Mouse (Mus musculus): ENCODE measurements around the gene Amigo2.

Gene Amigo2

DNA sequence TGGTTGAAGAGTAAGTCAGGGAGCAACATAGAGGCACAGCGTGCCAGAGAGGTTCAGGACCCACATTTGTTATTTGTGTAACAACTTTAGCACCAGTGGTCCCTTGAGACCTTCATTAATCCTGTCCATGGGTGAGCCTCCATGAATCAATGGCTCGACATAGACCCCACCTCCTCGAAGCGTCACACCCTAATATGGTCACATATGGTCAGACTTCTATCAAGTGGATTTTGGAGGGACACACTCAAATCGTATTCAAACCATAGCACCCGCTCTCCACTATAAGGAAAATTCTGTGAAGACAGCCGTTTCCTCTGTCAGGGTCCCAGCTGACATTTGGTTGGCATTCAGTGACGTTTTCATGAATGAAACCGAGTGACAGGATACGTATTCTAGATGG, 2.2 kb upstream of the Amigo2 start:
- no peak for TF ChIP-seq NANOG (IDR thresholded peaks at IDR 0.05; ENCODE audit: borderline replicate concordance, low read length)
- TF ChIP-seq POU5F1 (IDR thresholded peaks at IDR 0.05; ENCODE audit: borderline replicate concordance, low read length) = no peak
- TF ChIP-seq CTCF (conservative IDR thresholded peaks at IDR 0.05; ENCODE audit: low read length) = no peak
- H3K36me3 ChIP-seq (ENCODE audit: insufficient read depth, low read length) = no peaks in the 10 kb centered on the region
- 0 out of 2 replicates have a peak, but pooled peaks cover 4% of the 10 kb centered on the region for H3K9me3 ChIP-seq (ENCODE audit: low read length)
- peaks cover 38% of the 10 kb centered on the region for H3K4me1 ChIP-seq (replicated peaks; ENCODE audit: low read depth, low read length)
- no peak overlapping the region for H3K4me3 ChIP-seq (replicated peaks; ENCODE audit: low read length)
- peaks cover 34% of the 10 kb centered on the region for H3K27me3 ChIP-seq (ENCODE audit: insufficient read depth, low read length)

DNA sequence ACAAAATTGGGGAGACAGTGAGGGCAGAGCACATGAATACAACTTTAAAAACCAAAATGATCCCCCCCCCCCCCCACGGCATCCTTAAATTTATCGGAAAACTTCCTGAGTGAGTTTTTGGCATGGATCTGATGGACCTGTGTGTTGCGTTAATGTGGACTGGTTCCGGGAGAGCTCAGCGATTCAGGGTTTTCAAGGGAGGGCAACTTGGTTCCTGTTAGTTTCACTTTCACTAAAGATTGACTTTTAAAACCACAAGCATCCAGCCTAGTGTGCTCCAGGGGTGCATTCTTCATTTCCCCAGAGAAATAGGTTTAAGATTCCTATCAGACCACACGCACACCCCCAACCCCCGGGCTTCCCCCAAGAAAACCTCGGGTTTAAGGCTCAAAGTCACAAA, 1.2 kb upstream of the Amigo2 start:
- peak overlapping the region; percentile 86; the same call in 1 of the 2 replicates for H3K4me3 ChIP-seq (replicated peaks; ENCODE audit: low read length)
- 0 out of 2 replicates have a peak, but pooled peaks cover 4% of the 10 kb centered on the region for H3K9me3 ChIP-seq (ENCODE audit: low read length)
- TF ChIP-seq CTCF (conservative IDR thresholded peaks at IDR 0.05; ENCODE audit: low read length) (no peak), NANOG (IDR thresholded peaks at IDR 0.05; ENCODE audit: borderline replicate concordance, low read length) (no peak), POU5F1 (IDR thresholded peaks at IDR 0.05; ENCODE audit: borderline replicate concordance, low read length) (no peak)
- H3K36me3 ChIP-seq (ENCODE audit: insufficient read depth, low read length) = no peaks in the 10 kb centered on the region
- peaks cover 37% of the 10 kb centered on the region for H3K27me3 ChIP-seq (ENCODE audit: insufficient read depth, low read length)
- H3K4me1 ChIP-seq (replicated peaks; ENCODE audit: low read depth, low read length) = peaks cover 30% of the 10 kb centered on the region

DNA sequence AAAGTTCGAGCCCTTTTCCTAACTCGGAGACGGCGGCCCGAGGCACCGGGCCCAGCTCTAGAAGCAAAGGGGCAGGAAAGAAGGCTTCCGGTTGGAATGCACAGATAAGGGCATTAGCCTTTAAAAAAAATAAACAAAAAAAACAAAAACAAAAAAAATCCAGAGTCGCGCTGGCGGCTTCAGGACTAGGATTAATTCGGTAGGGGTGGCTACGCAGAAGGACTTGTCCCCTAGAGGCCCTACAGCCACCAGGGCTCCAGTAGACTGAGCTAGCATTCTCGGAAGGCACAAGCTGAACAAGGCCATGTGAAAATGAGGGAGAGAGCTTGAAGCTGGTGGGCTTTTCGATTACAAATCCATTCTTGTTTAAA, 689 bp upstream of the Amigo2 start:
- Histone ChIP-seq H3K9me3 (ENCODE audit: low read length) (0 out of 2 replicates have a peak, but pooled peaks cover 4% of the 10 kb centered on the region), H3K4me1 (replicated peaks; ENCODE audit: low read depth, low read length) (peaks cover 26% of the 10 kb centered on the region), H3K36me3 (ENCODE audit: insufficient read depth, low read length) (no peaks in the 10 kb centered on the region), H3K4me3 (replicated peaks; ENCODE audit: low read length) (peak overlapping the region; percentile 86), H3K27me3 (ENCODE audit: insufficient read depth, low read length) (peaks cover 39% of the 10 kb centered on the region)
- no peak for TF ChIP-seq CTCF (conservative IDR thresholded peaks at IDR 0.05; ENCODE audit: low read length)
- TF ChIP-seq POU5F1 (IDR thresholded peaks at IDR 0.05; ENCODE audit: borderline replicate concordance, low read length) = no peak
- no peak for TF ChIP-seq NANOG (IDR thresholded peaks at IDR 0.05; ENCODE audit: borderline replicate concordance, low read length)

DNA sequence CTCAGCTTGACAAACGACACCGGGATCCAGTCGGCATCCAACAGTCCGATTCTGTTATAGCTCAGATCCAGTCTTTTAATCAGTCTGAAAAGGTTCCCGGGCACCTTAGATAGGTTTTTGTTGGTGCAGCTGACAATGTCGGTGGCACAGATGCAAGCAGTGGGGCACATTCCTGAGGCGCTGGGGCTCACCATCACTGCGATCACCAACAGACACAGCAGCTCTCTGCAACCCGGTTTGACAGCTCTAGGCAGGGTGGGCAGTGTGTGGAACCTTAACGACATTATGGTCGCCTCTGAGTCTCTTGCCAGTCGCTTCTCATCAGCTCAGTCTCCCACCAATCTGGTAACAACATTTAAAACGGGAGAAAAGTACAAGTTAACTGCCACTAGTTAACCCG, 831 bp downstream of the Amigo2 start:
- TF ChIP-seq POU5F1 (IDR thresholded peaks at IDR 0.05; ENCODE audit: borderline replicate concordance, low read length) (no peak), NANOG (IDR thresholded peaks at IDR 0.05; ENCODE audit: borderline replicate concordance, low read length) (no peak), CTCF (conservative IDR thresholded peaks at IDR 0.05; ENCODE audit: low read length) (no peak)
- Histone ChIP-seq H3K27me3 (ENCODE audit: insufficient read depth, low read length) (peaks cover 39% of the 10 kb centered on the region), H3K9me3 (ENCODE audit: low read length) (0 out of 2 replicates have a peak, but pooled peaks cover 4% of the 10 kb centered on the region), H3K4me3 (replicated peaks; ENCODE audit: low read length) (peak overlapping the region; percentile 86), H3K36me3 (ENCODE audit: insufficient read depth, low read length) (no peaks in the 10 kb centered on the region), H3K4me1 (replicated peaks; ENCODE audit: low read depth, low read length) (peaks cover 21% of the 10 kb centered on the region)

DNA sequence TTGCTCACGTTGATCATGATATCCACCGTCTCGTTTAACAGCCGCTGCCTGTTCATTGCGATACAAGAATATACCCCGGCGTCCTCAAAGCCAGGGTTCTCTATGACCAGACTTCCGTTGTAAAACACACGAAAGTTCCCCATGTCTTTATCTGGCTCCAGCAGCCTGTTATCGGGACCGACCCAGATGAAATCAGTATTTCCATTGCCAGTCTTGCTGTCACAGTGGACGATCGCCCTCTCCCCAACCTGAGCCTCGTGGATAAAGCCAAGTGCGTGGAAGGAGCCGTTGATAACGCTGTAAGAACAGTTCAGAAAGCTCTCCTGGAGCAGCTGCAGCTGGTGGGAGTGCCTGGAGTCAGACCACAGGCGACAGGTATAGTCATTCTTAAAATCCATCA, 1.7 kb downstream of the Amigo2 start:
- Histone ChIP-seq H3K9me3 (ENCODE audit: low read length) (0 out of 2 replicates have a peak, but pooled peaks cover 4% of the 10 kb centered on the region), H3K27me3 (ENCODE audit: insufficient read depth, low read length) (peaks cover 39% of the 10 kb centered on the region), H3K36me3 (ENCODE audit: insufficient read depth, low read length) (no peaks in the 10 kb centered on the region), H3K4me3 (replicated peaks; ENCODE audit: low read length) (no peak overlapping the region), H3K4me1 (replicated peaks; ENCODE audit: low read depth, low read length) (peaks cover 21% of the 10 kb centered on the region)
- TF ChIP-seq CTCF (conservative IDR thresholded peaks at IDR 0.05; ENCODE audit: low read length) (no peak), NANOG (IDR thresholded peaks at IDR 0.05; ENCODE audit: borderline replicate concordance, low read length) (no peak), POU5F1 (IDR thresholded peaks at IDR 0.05; ENCODE audit: borderline replicate concordance, low read length) (no peak)

DNA sequence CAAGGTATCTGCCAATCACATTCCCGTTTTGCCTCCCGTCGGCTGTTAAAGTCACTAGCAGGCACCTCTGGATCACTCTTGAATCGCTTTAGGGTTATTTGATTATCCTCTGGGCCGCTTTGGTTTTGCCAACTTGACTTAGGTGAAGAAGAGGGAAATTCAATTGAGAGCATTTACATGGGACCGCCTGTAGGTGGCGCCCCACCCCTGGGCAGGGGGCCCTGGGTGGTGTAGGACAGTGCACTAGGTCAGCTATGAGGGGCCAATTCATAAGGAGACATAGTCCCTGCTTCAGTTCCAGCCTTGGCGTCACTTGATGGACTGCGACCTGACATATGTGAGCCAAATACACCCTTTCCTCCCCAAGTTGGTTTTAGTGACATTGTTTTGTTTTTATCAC, 10.1 kb downstream of the Amigo2 start:
- Histone ChIP-seq H3K4me1 (replicated peaks; ENCODE audit: low read depth, low read length) (no peaks in the 10 kb centered on the region; the same call in 1 of the 2 replicates), H3K36me3 (ENCODE audit: insufficient read depth, low read length) (no peaks in the 10 kb centered on the region), H3K9me3 (ENCODE audit: low read length) (peaks cover 11% of the 10 kb centered on the region), H3K27me3 (ENCODE audit: insufficient read depth, low read length) (0 out of 2 replicates have a peak, but pooled peaks cover 7% of the 10 kb centered on the region), H3K4me3 (replicated peaks; ENCODE audit: low read length) (no peak overlapping the region)
- TF ChIP-seq CTCF (conservative IDR thresholded peaks at IDR 0.05; ENCODE audit: low read length) = peak; percentile 92
- no peak for TF ChIP-seq POU5F1 (IDR thresholded peaks at IDR 0.05; ENCODE audit: borderline replicate concordance, low read length)

DNA sequence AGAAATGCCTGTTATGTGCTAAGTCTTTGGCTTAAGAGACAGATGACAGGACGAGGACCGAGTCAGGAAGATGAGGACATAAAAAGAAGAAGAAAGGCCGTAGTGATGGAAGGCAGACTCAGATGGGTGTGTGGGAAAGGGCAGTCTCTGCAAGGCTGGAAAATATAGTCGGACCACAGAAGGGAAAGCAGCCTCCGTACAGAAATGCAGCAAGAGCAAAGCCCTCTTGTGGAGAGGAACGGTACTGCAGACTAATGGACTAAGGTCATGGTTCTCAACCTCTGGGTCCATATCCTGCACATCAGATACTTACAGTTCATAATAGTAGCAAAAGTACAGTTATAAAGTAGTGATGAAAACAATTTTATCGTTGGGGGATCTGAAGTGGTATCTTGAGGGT, 11.9 kb downstream of the Amigo2 start:
- H3K27me3 ChIP-seq (ENCODE audit: insufficient read depth, low read length) = 0 out of 2 replicates have a peak, but pooled peaks cover 7% of the 10 kb centered on the region
- H3K36me3 ChIP-seq (ENCODE audit: insufficient read depth, low read length) = no peaks in the 10 kb centered on the region
- TF ChIP-seq POU5F1 (IDR thresholded peaks at IDR 0.05; ENCODE audit: borderline replicate concordance, low read length) (no peak), NANOG (IDR thresholded peaks at IDR 0.05; ENCODE audit: borderline replicate concordance, low read length) (no peak), CTCF (conservative IDR thresholded peaks at IDR 0.05; ENCODE audit: low read length) (peak; percentile 82)
- H3K4me1 ChIP-seq (replicated peaks; ENCODE audit: low read depth, low read length) = no peaks in the 10 kb centered on the region; the same call in 1 of the 2 replicates
- H3K9me3 ChIP-seq (ENCODE audit: low read length) = peaks cover 21% of the 10 kb centered on the region
- H3K4me3 ChIP-seq (replicated peaks; ENCODE audit: low read length) = no peak overlapping the region

DNA sequence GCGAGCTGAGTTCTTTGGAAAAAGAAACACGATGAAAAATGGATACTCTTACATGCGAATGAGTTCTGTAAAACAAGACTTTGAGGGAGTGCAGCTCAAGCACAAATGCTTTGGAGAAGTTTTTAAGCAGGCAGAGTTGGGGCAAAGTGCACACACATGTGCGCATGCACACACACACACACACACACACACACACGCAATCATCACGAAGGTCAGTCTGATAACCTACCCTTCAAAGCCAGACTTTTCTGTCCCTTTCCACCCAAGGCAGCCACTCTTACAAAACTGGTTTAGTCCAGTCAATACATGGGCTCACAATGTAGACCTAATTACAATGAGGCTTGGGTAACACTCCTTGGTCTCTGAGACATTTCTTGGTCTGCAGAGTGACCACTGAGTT, 13.0 kb downstream of the Amigo2 start:
- H3K9me3 ChIP-seq (ENCODE audit: low read length) = peaks cover 21% of the 10 kb centered on the region
- H3K27me3 ChIP-seq (ENCODE audit: insufficient read depth, low read length) = 0 out of 2 replicates have a peak, but pooled peaks cover 7% of the 10 kb centered on the region
- H3K4me3 ChIP-seq (replicated peaks; ENCODE audit: low read length) = no peak overlapping the region
- H3K4me1 ChIP-seq (replicated peaks; ENCODE audit: low read depth, low read length) = no peaks in the 10 kb centered on the region; the same call in 1 of the 2 replicates
- H3K36me3 ChIP-seq (ENCODE audit: insufficient read depth, low read length) = no peaks in the 10 kb centered on the region
- no peak for TF ChIP-seq POU5F1 (IDR thresholded peaks at IDR 0.05; ENCODE audit: borderline replicate concordance, low read length)
- TF ChIP-seq NANOG (IDR thresholded peaks at IDR 0.05; ENCODE audit: borderline replicate concordance, low read length) = no peak
- TF ChIP-seq CTCF (conservative IDR thresholded peaks at IDR 0.05; ENCODE audit: low read length) = no peak

All from E14TG2a.4 (cell line).